Mouse (Mus musculus) cortical plate, adult 2 months (tissue): ENCODE data around the gene Zw10.

Experiments used
- CTCF ChIP-seq: fragments of 200-500 bp; IDR thresholded peaks from 2 replicates; pipeline ENCODE4 v1.5.1; 2011; ENCODE audit warnings: mild to moderate bottlenecking, control low read depth, low read length; ENCODE audit not compliant: insufficient read depth; ENCODE audit errors: extremely low read depth
- POLR2A ChIP-seq: fragments of 200-500 bp; IDR thresholded peaks from 2 replicates; pipeline ENCODE4 v1.6.1; 2011; ENCODE audit warnings: mild to moderate bottlenecking, low read length, control low read depth; ENCODE audit not compliant: insufficient read depth; ENCODE audit errors: extremely low read depth

DNA sequence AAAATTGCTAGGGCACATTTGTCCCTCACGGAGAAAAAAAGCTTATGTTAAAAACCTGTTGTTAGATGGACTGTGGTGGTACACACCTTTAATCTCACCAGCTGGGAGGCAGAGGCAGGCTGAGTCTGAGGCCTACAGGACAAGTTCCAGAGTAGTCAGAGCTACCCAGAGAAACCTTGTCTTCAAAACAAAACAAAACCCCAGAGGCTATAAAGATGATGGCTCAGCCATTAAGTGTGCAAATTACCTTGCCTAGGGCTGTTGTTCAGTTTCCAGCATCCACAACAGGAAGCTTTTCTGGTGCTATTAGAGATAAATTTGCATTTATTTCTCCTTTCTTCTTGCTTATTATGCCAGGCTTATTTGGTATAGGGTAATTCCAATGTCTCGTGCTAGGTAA lies 30.9 kb upstream of the Zw10 start:
- TF ChIP-seq CTCF (no peak), POLR2A (no peak)
